Mouse (Mus musculus): ENCODE results near the gene Haus4. TPM values are rescaled to one million over a fixed set of nuclear protein-coding genes. Genes with fewer than 3 reads are reported as not detected.

Gene Haus4
- polyA plus RNA-seq, 1 experiment from 2014 or later, result 34.0 TPM

DNA sequence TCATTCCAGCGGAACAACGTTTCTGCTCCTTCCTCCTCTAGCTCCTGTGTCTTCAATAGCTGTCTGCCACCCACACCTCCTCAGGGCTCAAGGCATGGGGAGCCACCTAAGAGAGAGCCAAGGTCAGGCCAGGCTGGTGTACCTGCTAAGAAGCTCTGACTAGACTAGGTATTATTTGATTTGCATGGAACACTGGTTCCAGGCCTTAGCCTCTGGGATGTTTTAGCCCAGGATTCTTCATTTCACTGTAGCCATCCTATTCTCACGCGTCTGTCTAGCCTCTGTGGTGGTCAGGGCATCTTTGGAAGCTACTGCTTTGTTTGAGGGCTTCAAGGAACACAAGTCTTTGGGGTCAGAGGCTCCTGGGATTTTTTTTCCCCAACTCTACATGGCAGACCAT is 17.7 kb upstream of the Haus4 start:
- H3K36me3 ChIP-seq, result peaks cover 37% of the 10 kb centered on the region
- no peak overlapping the region for H3K4me3 ChIP-seq
- H3K4me2 ChIP-seq, result peak overlapping the region; percentile 84
- WGBS, result 51% methylated on average over 4 of the region's 4 CpGs
- peaks cover 59% of the 10 kb centered on the region for H3K4me1 ChIP-seq (replicated peaks)
- ATAC-seq (replicated peaks; ENCODE audit: insufficient number of reproducible peaks, insufficient read depth, low FRiP score, low read depth), result no peak
- no peaks in the 10 kb centered on the region for H3K27me3 ChIP-seq
- H3K9ac ChIP-seq, result no peak overlapping the region
- no peaks in the 10 kb centered on the region for H3K9me3 ChIP-seq (replicated peaks)
- H3K27ac ChIP-seq, result peak overlapping the region; percentile 93

DNA sequence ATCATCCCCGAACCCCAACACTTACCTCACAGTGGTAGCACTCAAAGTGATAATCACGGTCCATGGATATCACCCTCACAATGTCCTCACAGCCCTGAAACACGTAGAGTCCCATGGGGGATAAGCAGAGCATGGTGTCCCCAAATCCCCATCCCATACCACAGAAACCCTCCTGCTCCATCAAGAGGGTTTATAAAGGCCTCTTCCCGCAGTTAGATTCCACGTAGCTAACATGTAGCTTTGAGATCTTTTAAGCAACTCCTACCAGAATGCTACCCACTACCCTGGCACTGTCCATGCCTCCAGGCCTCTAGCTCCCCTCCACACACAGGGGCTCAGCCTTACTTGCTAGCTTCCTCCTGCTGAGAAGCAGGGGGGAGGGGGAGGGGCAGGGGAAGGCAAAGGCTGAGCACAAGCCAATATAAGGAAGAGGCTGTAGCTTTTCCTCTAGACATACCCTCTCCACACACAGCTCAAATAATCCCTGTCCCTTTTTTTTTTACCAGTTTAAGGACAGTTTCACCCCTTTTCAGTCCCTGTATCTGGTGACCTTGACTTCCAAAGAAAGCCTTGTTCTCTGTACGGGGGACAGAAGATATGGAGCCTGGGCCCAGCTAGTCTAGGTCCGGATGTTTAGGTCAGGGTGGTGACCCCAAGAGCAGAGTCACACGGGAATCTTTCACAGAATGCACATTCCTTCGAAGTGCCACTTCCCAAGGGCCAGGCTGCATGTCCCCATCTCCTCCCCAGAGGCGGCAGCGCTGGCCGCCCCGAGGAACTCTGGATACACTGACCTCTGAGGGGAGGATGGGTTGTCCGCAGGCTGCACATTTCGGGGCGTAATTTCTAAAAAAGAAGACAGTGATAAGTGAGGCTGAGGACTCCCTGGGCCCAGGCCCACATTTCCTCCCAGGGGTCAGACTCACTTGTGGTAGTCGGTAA is 15.3 kb upstream of the Haus4 start:
- no peak for ATAC-seq (replicated peaks; ENCODE audit: insufficient number of reproducible peaks, insufficient read depth, low FRiP score, low read depth)
- H3K4me3 ChIP-seq, result no peak overlapping the region
- H3K27ac ChIP-seq, result peak overlapping the region; percentile 51
- H3K9ac ChIP-seq, result 0 out of 2 replicates have a peak overlapping the region, but pooled peaks have one; percentile 15
- H3K36me3 ChIP-seq, result peaks cover 39% of the 10 kb centered on the region
- no peaks in the 10 kb centered on the region for H3K9me3 ChIP-seq (replicated peaks)
- H3K4me1 ChIP-seq (replicated peaks), result peaks cover 51% of the 10 kb centered on the region
- H3K4me2 ChIP-seq, result no peak overlapping the region
- H3K27me3 ChIP-seq, result no peaks in the 10 kb centered on the region
- WGBS, result 53% methylated on average over 17 of the region's 17 CpGs

DNA sequence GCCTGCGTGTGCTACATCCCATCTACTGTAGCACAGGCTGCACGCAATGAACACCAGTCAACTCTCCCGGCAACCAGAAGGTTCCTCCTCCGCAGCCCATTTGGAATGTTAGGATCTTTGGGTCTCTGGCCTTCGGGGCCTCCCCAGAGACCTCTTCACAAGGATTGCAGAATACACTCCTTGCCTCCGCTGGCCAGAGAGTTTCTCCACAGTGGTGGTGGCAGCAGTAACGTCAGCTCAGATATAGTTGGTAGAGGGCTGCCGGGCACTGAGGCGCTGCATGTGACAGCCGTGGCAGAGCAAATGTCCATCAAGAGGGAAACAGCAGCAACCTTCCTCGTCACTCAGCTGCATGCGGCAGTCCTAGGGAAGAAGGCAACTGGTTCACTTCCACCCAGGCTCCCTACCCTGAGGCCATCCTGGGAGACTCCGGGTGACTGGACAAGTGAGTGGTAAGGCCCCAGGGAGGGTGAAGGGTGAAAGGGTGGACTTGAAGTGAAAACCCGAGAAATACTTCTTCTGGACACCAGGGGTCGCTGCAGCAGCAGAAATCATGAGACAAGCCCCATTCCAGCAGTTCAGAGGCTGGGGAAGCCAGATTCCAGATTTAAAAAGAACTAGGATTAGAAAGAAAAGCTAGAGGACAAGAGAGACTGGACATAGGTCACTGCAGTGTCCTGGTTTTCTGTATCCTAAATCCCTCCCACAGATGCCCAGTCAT is 14.4 kb upstream of the Haus4 start:
- Histone ChIP-seq H3K27me3 (no peaks in the 10 kb centered on the region), H3K4me2 (no peak overlapping the region), H3K36me3 (peaks cover 39% of the 10 kb centered on the region), H3K4me1 (replicated peaks) (peaks cover 43% of the 10 kb centered on the region), H3K9ac (no peak overlapping the region), H3K9me3 (replicated peaks) (no peaks in the 10 kb centered on the region), H3K4me3 (no peak overlapping the region), H3K27ac (peak overlapping the region; percentile 51)
- 68% methylated on average over 15 of the region's 15 CpGs for WGBS
- no peak for ATAC-seq (replicated peaks; ENCODE audit: insufficient number of reproducible peaks, insufficient read depth, low FRiP score, low read depth)

DNA sequence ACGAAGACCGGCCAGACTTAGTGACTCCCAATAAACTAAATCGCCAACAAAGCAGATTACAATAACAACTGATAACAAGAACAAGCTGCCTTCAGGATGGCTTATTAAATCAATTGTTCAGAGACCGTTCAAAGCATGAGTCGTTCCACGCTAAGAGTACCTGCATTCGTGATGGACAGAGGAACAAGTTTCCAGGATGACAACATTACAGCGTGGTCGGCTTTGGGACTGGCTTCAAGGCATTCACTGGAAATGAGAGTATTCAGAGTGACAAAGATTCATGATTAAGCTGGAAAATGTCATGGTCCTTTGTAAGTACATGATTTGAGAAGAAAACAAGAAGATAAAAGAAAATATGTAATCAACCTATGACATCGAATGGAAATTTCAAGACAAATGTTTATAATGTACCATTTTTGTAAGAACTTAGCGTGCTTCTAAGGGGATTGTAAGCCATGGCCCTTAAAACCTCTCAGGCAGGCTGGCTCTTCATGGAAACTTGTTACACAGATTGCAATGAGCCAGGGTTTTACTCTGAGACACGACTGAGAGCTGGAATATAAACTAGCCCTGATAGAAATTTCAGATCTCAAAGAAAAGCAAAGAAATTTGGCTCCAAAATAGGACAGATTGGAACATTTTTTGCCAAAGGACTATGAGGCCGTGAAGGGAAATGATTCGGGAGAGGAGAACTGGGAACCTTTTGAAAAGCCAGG is 6.3 kb upstream of the Haus4 start:
- H3K27ac ChIP-seq, result no peak overlapping the region
- no peaks in the 10 kb centered on the region for H3K36me3 ChIP-seq
- no peak for ATAC-seq (replicated peaks; ENCODE audit: insufficient number of reproducible peaks, insufficient read depth, low FRiP score, low read depth)
- no peak overlapping the region for H3K4me2 ChIP-seq
- H3K4me3 ChIP-seq, result no peak overlapping the region
- no peaks in the 10 kb centered on the region for H3K9me3 ChIP-seq (replicated peaks)
- no peaks in the 10 kb centered on the region for H3K27me3 ChIP-seq
- H3K4me1 ChIP-seq (replicated peaks), result no peaks in the 10 kb centered on the region
- WGBS, result 77% methylated on average over 14 of the region's 14 CpGs
- H3K9ac ChIP-seq, result no peak overlapping the region

DNA sequence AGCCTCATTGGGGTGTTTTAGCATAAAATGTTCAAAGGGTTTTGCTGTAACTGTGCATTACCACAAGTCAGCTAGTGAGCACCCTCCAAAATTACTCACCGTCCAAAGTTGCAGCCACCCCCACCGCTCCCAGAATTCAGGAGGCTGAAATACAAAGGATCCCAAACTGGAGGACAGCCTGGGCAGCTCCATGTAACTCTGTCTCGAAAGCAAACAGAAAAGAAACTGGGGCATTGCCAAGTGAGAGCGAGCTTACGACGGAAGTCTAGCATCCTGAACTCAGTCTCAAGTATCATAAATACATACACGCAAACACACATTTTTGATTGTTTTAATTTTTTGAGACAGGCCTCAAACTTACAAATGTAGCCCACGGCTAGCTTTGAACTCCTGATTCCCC is 2.9 kb upstream of the Haus4 start:
- Histone ChIP-seq H3K9ac (no peak overlapping the region), H3K4me3 (no peak overlapping the region), H3K4me1 (replicated peaks) (peaks cover 7% of the 10 kb centered on the region), H3K36me3 (no peaks in the 10 kb centered on the region), H3K9me3 (replicated peaks) (no peaks in the 10 kb centered on the region), H3K4me2 (no peak overlapping the region), H3K27me3 (no peaks in the 10 kb centered on the region), H3K27ac (no peak overlapping the region)
- 82% methylated on average over 8 of the region's 8 CpGs for WGBS
- no peak for ATAC-seq (replicated peaks; ENCODE audit: insufficient number of reproducible peaks, insufficient read depth, low FRiP score, low read depth)

DNA sequence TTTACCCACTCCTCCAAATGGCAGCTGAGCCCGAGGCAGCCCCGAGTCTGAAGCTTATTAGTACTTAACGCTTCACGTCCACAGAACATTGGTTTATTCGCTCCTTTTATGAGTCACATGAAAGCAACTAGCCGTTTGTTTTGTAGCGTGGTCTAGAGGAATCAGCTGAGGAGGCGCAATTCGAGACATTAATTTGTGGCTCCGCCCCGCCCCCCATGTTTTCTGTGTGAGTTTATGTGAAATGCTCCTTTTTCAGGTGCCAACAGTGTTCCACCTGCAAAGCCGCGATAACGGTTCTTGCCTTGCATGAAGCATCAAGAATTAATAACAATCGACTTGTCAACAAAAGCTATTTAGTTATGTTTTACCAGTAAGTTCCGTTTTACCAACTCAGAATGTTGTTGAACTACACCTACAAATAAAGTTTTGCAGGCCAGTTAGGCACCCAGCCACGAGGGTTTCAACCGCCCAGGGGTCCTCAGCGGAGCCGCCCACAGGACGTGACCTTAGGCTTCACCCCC is 902 bp downstream of the Haus4 start:
- Histone ChIP-seq H3K27me3 (no peaks in the 10 kb centered on the region), H3K9ac (peak overlapping the region; percentile 87), H3K4me3 (peak overlapping the region; percentile 61), H3K9me3 (replicated peaks) (no peaks in the 10 kb centered on the region), H3K4me1 (replicated peaks) (peaks cover 7% of the 10 kb centered on the region), H3K36me3 (peaks cover 26% of the 10 kb centered on the region), H3K27ac (peak overlapping the region; percentile 94), H3K4me2 (peak overlapping the region; percentile 82)
- ATAC-seq (replicated peaks; ENCODE audit: insufficient number of reproducible peaks, insufficient read depth, low FRiP score, low read depth), result no peak
- WGBS, result 4% methylated on average over 21 of the region's 21 CpGs

DNA sequence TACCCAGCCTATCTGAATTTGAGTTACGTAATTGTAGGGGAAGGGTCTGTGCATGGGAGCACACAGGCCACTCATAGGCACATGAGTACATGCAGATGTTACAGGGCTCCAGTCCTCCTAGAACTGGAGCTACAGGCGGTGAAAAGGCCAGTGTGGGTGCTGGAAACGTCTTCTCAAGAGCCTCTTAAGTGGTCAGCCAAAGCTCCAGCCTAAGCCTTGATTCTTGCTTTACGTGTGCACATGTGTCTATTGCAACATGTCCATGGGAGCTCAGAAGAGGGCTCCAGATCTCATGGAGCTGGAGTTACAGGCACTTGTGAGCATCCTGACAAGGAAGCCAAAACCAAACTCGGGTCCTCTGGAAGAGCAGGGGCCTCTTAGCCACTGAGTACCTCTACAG is 9.7 kb downstream of the Haus4 start:
- 81% methylated on average over 5 of the region's 5 CpGs for WGBS
- Histone ChIP-seq H3K9me3 (replicated peaks) (no peaks in the 10 kb centered on the region), H3K36me3 (peaks cover 68% of the 10 kb centered on the region), H3K4me3 (no peak overlapping the region), H3K4me1 (replicated peaks) (no peaks in the 10 kb centered on the region), H3K27ac (no peak overlapping the region), H3K27me3 (no peaks in the 10 kb centered on the region), H3K4me2 (no peak overlapping the region), H3K9ac (no peak overlapping the region)
- ATAC-seq (replicated peaks; ENCODE audit: insufficient number of reproducible peaks, insufficient read depth, low FRiP score, low read depth), result no peak

DNA sequence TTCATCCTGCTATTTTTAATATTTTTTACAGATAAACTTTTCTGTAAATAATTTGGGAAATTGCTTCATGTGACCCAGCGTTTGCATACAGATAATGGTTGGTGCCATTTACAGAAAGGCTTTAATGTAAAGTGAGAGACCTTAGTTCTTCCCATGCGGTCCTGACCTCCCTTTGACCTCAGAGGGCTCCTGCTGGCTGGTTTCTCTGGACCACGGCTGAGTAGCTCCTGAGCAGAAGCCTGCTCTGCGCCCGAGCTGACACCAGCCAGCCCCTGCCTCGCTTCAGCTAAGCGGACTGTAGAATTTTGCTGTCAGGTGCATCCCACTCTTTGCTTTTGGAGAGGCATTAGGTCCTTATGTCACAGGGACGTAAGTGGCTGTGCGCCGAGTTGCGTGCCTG is 13.6 kb downstream of the Haus4 start:
- no peaks in the 10 kb centered on the region for H3K27me3 ChIP-seq
- no peak overlapping the region for H3K9ac ChIP-seq
- H3K4me1 ChIP-seq (replicated peaks), result no peaks in the 10 kb centered on the region
- WGBS, result 63% methylated on average over 11 of the region's 11 CpGs
- ATAC-seq (replicated peaks; ENCODE audit: insufficient number of reproducible peaks, insufficient read depth, low FRiP score, low read depth), result no peak
- no peak overlapping the region for H3K4me2 ChIP-seq
- peaks cover 31% of the 10 kb centered on the region for H3K36me3 ChIP-seq
- H3K4me3 ChIP-seq, result no peak overlapping the region
- H3K9me3 ChIP-seq (replicated peaks), result no peaks in the 10 kb centered on the region
- H3K27ac ChIP-seq, result no peak overlapping the region

DNA sequence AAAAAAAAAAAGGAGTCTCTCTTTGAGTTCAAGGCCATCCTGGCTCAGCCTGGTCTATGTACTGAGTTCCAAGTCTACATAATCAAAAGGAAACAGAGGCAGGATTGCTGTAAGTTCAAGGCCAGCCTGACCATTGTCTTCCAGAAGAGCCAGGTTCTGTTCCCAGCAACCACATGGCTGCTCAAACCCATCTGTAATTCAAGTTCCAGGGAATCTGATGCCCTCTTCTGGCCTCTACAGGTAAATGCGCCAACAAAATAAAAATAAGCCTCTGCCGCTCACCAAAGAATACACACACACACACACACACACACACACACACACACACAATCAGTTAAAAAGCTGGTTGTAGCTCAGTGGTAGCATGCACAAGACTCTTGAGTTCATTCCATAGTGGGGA is 15.8 kb downstream of the Haus4 start:
- Histone ChIP-seq H3K27ac (no peak overlapping the region), H3K27me3 (no peaks in the 10 kb centered on the region), H3K4me1 (replicated peaks) (no peaks in the 10 kb centered on the region), H3K9ac (no peak overlapping the region), H3K9me3 (replicated peaks) (no peaks in the 10 kb centered on the region), H3K36me3 (peaks cover 16% of the 10 kb centered on the region), H3K4me3 (no peak overlapping the region), H3K4me2 (no peak overlapping the region)
- ATAC-seq (replicated peaks; ENCODE audit: insufficient number of reproducible peaks, insufficient read depth, low FRiP score, low read depth), result no peak
- WGBS, result 79% methylated on average over 2 of the region's 2 CpGs

DNA sequence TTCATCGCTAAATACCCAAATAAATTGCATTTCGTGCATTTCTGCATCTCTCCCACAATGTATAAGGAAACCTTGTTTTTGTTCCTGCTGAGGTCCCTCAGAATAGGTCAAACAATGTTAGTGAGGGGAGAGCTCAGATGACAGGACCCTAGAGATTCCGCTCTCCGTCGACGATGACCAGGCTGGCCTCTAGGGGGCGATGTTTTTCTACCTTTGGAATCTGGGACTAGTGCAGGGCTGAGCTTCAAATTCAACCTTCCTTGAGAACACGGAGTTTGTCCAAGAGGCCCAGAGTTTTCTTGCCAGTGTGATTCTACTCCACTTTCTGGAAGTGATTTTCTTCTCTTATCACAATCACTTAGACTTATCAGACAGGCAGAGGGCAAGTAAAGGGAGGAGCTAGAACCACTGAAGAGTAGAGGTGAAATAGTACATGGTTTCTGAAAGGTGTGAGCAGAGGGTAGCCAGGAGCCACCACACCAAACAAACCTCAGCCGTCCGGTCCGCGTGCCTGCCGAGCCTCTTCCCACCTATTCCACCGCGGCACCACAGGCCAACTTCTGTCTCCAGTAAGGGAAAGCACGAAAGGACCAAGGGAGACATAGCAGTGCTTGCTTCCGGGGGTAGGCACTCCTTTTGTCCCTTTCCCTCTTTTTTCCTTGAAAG is 25.8 kb downstream of the Haus4 start:
- WGBS, result 8% methylated on average over 17 of the region's 17 CpGs
- Histone ChIP-seq H3K27ac (no peak overlapping the region), H3K36me3 (no peaks in the 10 kb centered on the region), H3K9me3 (replicated peaks) (no peaks in the 10 kb centered on the region), H3K4me2 (0 out of 2 replicates have a peak overlapping the region, but pooled peaks have one; percentile 19), H3K27me3 (no peaks in the 10 kb centered on the region), H3K4me1 (replicated peaks) (peaks cover 13% of the 10 kb centered on the region), H3K9ac (no peak overlapping the region), H3K4me3 (no peak overlapping the region)
- ATAC-seq (replicated peaks; ENCODE audit: insufficient number of reproducible peaks, insufficient read depth, low FRiP score, low read depth), result peak; percentile 50; the same call in 1 of the 2 replicates
